Mouse (Mus musculus) lung, embryonic 14.5 days (tissue): Measurements from ENCODE around the gene Tmem132e. TPM values are rescaled to one million over a fixed set of nuclear protein-coding genes. Genes with fewer than 3 reads are reported as not detected.

Source experiments
- ATAC-seq: fragments of 200-750 bp; cut with Nextera tagmentation; 2 replicates; pipeline ENCODE4 v1.8.0; 2017; ENCODE audit warnings: mild to moderate bottlenecking, moderate TSS enrichment, moderate library complexity; ENCODE audit not compliant: insufficient read depth
- DNase-seq: peaks from one replicate; pipeline ENCODE4 v3.0.0-alpha.2; 2015
- H3K27ac ChIP-seq: fragments of 300-500 bp; sonication (generic); 2 replicates; pipeline ENCODE4 v1.5.1; 2014; ENCODE audit warnings: low read depth, mild to moderate bottlenecking, moderate library complexity
- H3K27me3 ChIP-seq: fragments of 300-500 bp; sonication (generic); 2 replicates; pipeline ENCODE4 v1.6.1; 2014; ENCODE audit warnings: low read length, control low read depth; ENCODE audit not compliant: insufficient read depth
- H3K36me3 ChIP-seq: fragments of 300-500 bp; sonication (generic); 2 replicates; pipeline ENCODE4 v1.6.1; 2014; ENCODE audit warnings: control low read depth; ENCODE audit not compliant: insufficient read depth
- H3K4me1 ChIP-seq: fragments of 300-500 bp; sonication (generic); 2 replicates; pipeline ENCODE4 v1.6.1; 2014; ENCODE audit warnings: antibody characterized with exemption, control low read depth; ENCODE audit not compliant: insufficient read depth
- H3K4me2 ChIP-seq: fragments of 300-500 bp; sonication (generic); 2 replicates; pipeline ENCODE4 v1.6.1; 2014; ENCODE audit warnings: mild to moderate bottlenecking
- H3K4me3 ChIP-seq: fragments of 300-500 bp; sonication (generic); 2 replicates; pipeline ENCODE4 v1.5.1; 2014; ENCODE audit warnings: low read depth, low read length
- H3K9ac ChIP-seq: fragments of 300-500 bp; sonication (generic); 2 replicates; pipeline ENCODE4 v1.6.1; 2014
- H3K9me3 ChIP-seq: fragments of 300-500 bp; sonication (generic); 2 replicates; pipeline ENCODE4 v1.6.1; 2016; ENCODE audit warnings: low read depth, low read length, control low read depth
- CTCF ChIP-seq: IDR thresholded peaks from 2 replicates; pipeline ENCODE4 v1.5.1; 2016; ENCODE audit warnings: antibody characterized with exemption, low read depth
- WGBS: fragments of 180-500 bp; shearing (Covaris S2); extraction: QIAGEN DNeasy Blood & Tissue Kit; methylation state at CpG from one replicate; pipeline ENCODE4 v1.1.7; 2014; 5-methylcytosine and 5-hydroxymethylcytosine counted together
- polyA plus RNA-seq: library from polyadenylated mRNA; unstranded; fragments of >200 nt; fragmentation: Nextera tagmentation; extraction: Ambion mirVana; gene quantifications from 2 replicates; pipeline ENCODE4 v1.2.1, GENCODE M21; 2014

Gene Tmem132e
- polyA plus RNA-seq, result 0.33 and 0.38 TPM in 2 replicates

GRCm38 (mm10) chr11:82388371-82389313 lies at the start of gene Tmem132e:
Tmem132e (plus strand) TSS chr11:82388900.
- H3K27me3 ChIP-seq, result peaks cover 75% of the 10 kb centered on the region
- under 1% methylated on average over 88 of the region's 88 CpGs for whole genome bisulfite sequencing
- no peak within 1 kb of the TSS for H3K27ac ChIP-seq
- H3K4me2 ChIP-seq, result peak within 1 kb of the TSS; percentile 89
- DNase-seq, result peak; percentile 34
- peak within 1 kb of the TSS; percentile 50 for H3K4me3 ChIP-seq
- H3K9me3 ChIP-seq, result no peaks in the 10 kb centered on the region
- H3K9ac ChIP-seq, result peak within 1 kb of the TSS; percentile 36
- ATAC-seq, result peak; percentile 39; the same call in 1 of the 2 replicates
- TF ChIP-seq CTCF, result no peak
- H3K36me3 ChIP-seq, result no peaks in the 10 kb centered on the region
- no peaks in the 10 kb centered on the region for H3K4me1 ChIP-seq

DNA sequence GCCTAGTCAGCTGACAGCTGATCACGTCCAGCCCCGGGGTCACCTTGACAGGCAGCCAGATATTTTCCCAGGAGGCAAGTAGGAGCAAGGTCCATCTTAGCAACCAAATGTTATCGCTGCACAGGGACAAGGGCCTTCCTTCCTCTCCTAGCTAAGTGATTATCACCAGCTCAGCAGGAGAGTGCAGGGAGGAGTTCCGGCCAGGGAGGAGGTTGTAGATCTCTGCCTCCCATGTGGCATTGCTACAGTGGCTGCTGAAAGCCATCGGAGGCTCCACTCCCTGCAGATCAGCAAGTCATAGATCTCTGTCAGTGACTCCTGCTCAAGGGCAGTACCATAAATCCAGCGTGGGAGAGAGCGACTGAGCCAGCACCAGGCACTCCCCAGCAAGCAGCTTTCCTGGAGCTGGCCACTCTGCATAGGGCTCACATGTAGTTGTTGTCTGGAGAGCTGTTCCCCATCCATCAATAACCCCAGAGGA lies 48.7 kb upstream of the Tmem132e start:
- peak; percentile 8 for DNase-seq
- Histone ChIP-seq H3K9me3 (no peaks in the 10 kb centered on the region), H3K27me3 (no peaks in the 10 kb centered on the region), H3K4me2 (no peak overlapping the region), H3K4me3 (no peak overlapping the region), H3K4me1 (no peaks in the 10 kb centered on the region), H3K36me3 (no peaks in the 10 kb centered on the region), H3K9ac (no peak overlapping the region), H3K27ac (no peak overlapping the region)
- TF ChIP-seq CTCF, result no peak
- no peak for ATAC-seq
- 23% methylated on average over 7 of the region's 7 CpGs for WGBS

GRCm38 (mm10) chr11:82340416-82340815 lies 48.3 kb upstream of the Tmem132e start:
- H3K9ac ChIP-seq, result no peak overlapping the region
- DNase-seq (peak; percentile 6), ATAC-seq (no peak)
- H3K27me3 ChIP-seq, result no peaks in the 10 kb centered on the region
- H3K27ac ChIP-seq, result no peak overlapping the region
- H3K4me1 ChIP-seq, result no peaks in the 10 kb centered on the region
- H3K4me2 ChIP-seq, result no peak overlapping the region
- H3K9me3 ChIP-seq, result no peaks in the 10 kb centered on the region
- H3K4me3 ChIP-seq, result no peak overlapping the region
- no peak for TF ChIP-seq CTCF
- H3K36me3 ChIP-seq, result no peaks in the 10 kb centered on the region
- WGBS, result 18% methylated on average over 6 of the region's 6 CpGs

DNA sequence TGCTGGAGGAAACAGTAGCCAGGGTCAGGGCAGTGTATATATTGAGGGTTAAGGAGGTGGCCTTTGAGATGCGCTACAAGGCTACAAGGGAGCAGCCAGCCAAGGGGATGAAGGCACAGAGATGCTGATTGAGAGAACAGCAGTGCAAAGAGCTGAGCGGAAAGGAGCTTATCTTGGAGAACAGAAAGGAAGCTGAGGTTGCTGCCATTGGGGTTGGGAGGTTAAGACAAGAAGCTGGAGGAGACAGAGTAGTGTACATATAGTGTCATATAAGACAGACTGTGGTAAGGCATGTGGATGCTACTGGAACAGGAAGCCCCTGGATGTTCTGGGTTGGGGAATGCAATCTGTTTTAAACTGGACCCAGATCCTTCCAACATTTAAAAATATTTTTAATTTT lies 47.8 kb upstream of the Tmem132e start:
- Histone ChIP-seq H3K4me3 (no peak overlapping the region), H3K4me1 (no peaks in the 10 kb centered on the region), H3K27ac (no peak overlapping the region), H3K36me3 (no peaks in the 10 kb centered on the region), H3K4me2 (no peak overlapping the region), H3K27me3 (no peaks in the 10 kb centered on the region), H3K9me3 (no peaks in the 10 kb centered on the region), H3K9ac (no peak overlapping the region)
- no peak for TF ChIP-seq CTCF
- no peak for ATAC-seq
- WGBS, result 15% methylated on average over 2 of the region's 2 CpGs
- DNase-seq, result no peak

- WGBS, result 79% methylated on average over 10 of the region's 10 CpGs
- Histone ChIP-seq H3K4me1 (no peaks in the 10 kb centered on the region), H3K9ac (no peak overlapping the region), H3K4me3 (no peak overlapping the region), H3K27me3 (no peaks in the 10 kb centered on the region), H3K27ac (no peak overlapping the region), H3K36me3 (no peaks in the 10 kb centered on the region), H3K9me3 (no peaks in the 10 kb centered on the region), H3K4me2 (no peak overlapping the region)
- no peak for ATAC-seq
- TF ChIP-seq CTCF, result no peak
- no peak for DNase-seq
Measured at GRCm38 (mm10) chr11:82351039-82351438, 37.7 kb upstream of the Tmem132e start.

DNA sequence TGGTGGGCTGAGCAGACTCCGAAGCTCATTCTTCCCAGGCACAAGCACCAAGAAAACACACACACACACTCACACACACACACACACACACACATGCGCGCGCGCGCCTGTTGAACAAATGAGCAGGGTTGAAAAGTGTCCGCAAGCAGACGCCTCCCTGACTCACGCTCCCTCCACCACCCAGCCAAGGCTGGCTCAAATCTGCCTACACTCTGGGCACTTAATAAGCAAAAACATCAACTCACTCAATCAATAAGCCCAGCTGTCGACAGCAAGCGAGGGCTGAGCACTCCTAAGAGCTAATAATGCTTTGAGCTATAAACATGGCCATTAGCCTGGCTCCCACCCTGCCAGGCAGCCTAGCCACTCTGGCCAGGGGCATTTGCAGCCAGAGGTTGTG lies 18.5 kb upstream of the Tmem132e start:
- Histone ChIP-seq H3K36me3 (no peaks in the 10 kb centered on the region), H3K4me3 (no peak overlapping the region), H3K27ac (no peak overlapping the region), H3K9me3 (no peaks in the 10 kb centered on the region), H3K27me3 (no peaks in the 10 kb centered on the region), H3K9ac (no peak overlapping the region), H3K4me1 (no peaks in the 10 kb centered on the region), H3K4me2 (no peak overlapping the region)
- ATAC-seq (no peak), DNase-seq (peak; percentile 24)
- no peak for TF ChIP-seq CTCF
- 43% methylated on average over 11 of the region's 11 CpGs for WGBS

DNA sequence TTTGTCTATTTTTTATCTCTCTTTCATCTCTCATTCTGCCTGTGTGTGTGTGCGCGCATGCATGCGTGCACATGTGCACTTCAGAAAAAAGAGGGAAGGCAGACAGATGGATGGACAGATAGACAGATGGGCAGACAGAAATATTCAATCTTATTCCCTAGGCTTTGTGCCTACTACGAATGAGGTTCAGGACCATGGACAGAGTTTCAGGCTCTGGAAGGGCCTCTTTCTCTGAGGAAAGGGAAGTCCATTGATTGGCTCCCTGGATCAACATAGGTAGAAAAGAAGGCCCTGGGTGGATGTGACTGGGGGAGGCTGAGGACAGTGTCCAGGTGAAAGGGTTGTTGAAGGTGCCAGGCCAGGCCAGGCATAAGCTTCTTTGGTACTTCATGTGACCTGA lies 17.1 kb upstream of the Tmem132e start:
- Histone ChIP-seq H3K4me3 (no peak overlapping the region), H3K4me2 (no peak overlapping the region), H3K36me3 (no peaks in the 10 kb centered on the region), H3K27me3 (no peaks in the 10 kb centered on the region), H3K9me3 (no peaks in the 10 kb centered on the region), H3K4me1 (no peaks in the 10 kb centered on the region), H3K9ac (no peak overlapping the region), H3K27ac (no peak overlapping the region)
- 63% methylated on average over 4 of the region's 4 CpGs for WGBS
- TF ChIP-seq CTCF, result no peak
- no peak for ATAC-seq
- DNase-seq, result peak; percentile 86
